Mouse (Mus musculus) brain, embryonic 14.5 days (tissue): ENCODE measurements around the gene Klhdc4.

Experiments
- CTCF ChIP-seq: fragments of 200-500 bp; IDR thresholded peaks from 2 replicates; pipeline ENCODE4 v1.5.1; 2012; ENCODE audit warnings: inconsistent platforms, mild to moderate bottlenecking, moderate library complexity, borderline replicate concordance; ENCODE audit not compliant: insufficient read depth, insufficient read length; ENCODE audit errors: extremely low read depth
- POLR2A ChIP-seq: fragments of 200-500 bp; IDR thresholded peaks from 2 replicates; pipeline ENCODE4 v1.6.1; 2012; ENCODE audit warnings: mild to moderate bottlenecking, inconsistent platforms, borderline replicate concordance; ENCODE audit not compliant: poor library complexity, insufficient read depth, insufficient read length, severe bottlenecking; ENCODE audit errors: extremely low read depth

DNA sequence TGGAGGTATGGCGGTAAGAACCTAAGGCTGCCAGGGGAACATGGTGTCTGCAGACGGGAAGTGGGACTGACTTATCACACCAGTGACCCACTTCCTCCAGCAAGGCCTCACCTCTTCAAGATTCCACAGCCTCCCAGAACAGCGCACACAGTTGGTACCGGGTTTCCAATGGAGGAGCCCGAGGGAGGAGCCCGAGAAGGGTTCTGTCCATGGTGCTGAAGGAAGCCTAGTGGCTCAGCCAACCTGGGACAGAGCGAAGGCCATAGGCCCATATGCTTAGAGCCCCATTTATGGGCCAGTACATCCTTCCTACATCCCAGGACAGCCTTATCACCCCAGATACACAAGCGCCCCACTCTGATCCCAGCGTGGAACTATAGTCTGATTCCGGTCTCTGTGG lies 67.9 kb downstream of the Klhdc4 start:
- TF ChIP-seq CTCF (no peak), POLR2A (no peak)
